8 mouse cellular contexts compared by ENCODE assay signal in the genomic region with DNA sequence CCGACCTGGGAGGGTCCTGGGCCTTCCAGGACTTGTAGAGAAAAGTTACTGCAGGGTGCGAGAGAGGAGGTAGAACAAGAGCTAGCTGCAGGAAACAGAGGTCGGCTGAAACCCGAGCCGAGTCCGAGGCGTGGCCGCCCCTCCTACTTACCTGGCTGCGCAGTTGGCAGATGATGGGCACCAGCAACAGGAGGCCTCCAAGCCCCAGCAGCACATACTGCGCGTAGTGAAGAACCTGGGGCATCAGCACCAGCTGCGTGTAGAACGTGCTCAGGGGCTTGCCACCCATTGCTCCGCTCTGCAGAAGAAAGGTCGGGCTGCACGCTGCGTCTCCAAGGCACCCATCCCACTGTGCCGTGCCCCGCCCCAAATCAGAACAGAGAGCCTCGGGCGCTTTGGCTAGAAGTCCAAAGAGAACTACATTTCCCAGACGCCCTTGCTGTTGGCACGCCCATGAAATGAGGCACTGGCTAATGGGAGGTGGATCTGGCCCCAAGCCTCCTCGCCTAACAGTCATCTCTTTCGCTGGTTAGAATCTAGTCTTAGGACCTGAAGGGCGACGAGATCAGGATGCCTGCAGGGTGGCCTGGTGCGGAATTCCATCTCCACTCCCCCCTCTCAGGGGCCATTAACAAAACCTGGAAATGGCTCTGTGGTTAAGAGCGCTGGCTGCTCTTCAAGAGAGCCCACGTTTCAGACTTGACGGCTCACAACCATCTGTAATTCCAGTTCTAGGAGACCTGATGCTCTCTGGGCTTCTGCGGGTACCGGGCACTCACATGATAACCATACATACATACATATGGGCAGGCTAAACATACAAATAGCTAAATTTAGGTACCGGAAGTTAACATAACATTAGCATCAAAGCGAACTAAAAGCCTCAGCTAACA. TPM values are rescaled to one million over a fixed set of nuclear protein-coding genes. Genes with fewer than 3 reads are reported as not detected.
A peak's percentile ranks its signal among the peaks of the same experiment; 100 is the strongest.
DNase-seq lines count a peak whose midpoint lies in the region; ATAC-seq and TF ChIP-seq lines count a peak whose summit lies in the region.

No protein-coding gene starts in this region.

- H3K9me3 ChIP-seq in heart, embryonic 14.5 days (ENCODE audit: control insufficient read depth, low read length): no peaks in the 10 kb centered on the region
- no peaks in the 10 kb centered on the region for H3K9me3 ChIP-seq in kidney, postnatal 0 days (replicated peaks; ENCODE audit: low read length)
- no peaks in the 10 kb centered on the region for H3K9me3 ChIP-seq in lung, embryonic 15.5 days

- no peak for TF ChIP-seq CTCF in cortical plate, adult 2 months (IDR thresholded peaks at IDR 0.05; ENCODE audit: extremely low read depth, insufficient read depth, low read length)
- TF ChIP-seq CTCF in kidney, postnatal 0 days (IDR thresholded peaks at IDR 0.05; ENCODE audit: low read depth): no peak

- H3K36me3 ChIP-seq in heart, embryonic 14.5 days (ENCODE audit: control insufficient read depth, insufficient read depth, low read length): peaks cover 40% of the 10 kb centered on the region
- H3K36me3 ChIP-seq in kidney, postnatal 0 days (ENCODE audit: insufficient read depth, low read length): 0 out of 2 replicates have a peak, but pooled peaks cover 13% of the 10 kb centered on the region
- peaks cover 10% of the 10 kb centered on the region; the same call in 1 of the 2 replicates for H3K36me3 ChIP-seq in lung, embryonic 15.5 days

- peak overlapping the region; percentile 67 for H3K4me2 ChIP-seq in heart, embryonic 14.5 days (ENCODE audit: low read length)
- peak overlapping the region; percentile 47 for H3K4me2 ChIP-seq in kidney, postnatal 0 days (ENCODE audit: low read length)
- H3K4me2 ChIP-seq in lung, embryonic 15.5 days: peak overlapping the region; percentile 75

- peak overlapping the region; percentile 35 for H3K4me3 ChIP-seq in cortical plate, adult 2 months (ENCODE audit: insufficient read depth, low read length)
- H3K4me3 ChIP-seq in heart, embryonic 14.5 days (ENCODE audit: control insufficient read depth in 1 of 2, insufficient read depth in 1 of 2, low read depth in 1 of 2, low read length in 2 of 2): peak overlapping the region; percentile 28 to 36
- H3K4me3 ChIP-seq in kidney, postnatal 0 days (replicated peaks; ENCODE audit: low read depth, low read length): peak overlapping the region; percentile 27
- H3K4me3 ChIP-seq in lung, embryonic 15.5 days: peak overlapping the region; percentile 45

- peak; percentile 66; the same call in 1 of the 2 replicates for TF ChIP-seq POLR2A in cortical plate, adult 2 months (IDR thresholded peaks at IDR 0.05; ENCODE audit: extremely low read depth, insufficient read depth, low read length)

- 20% methylated on average over 35 of the region's 35 CpGs for WGBS in heart, embryonic 14.5 days
- 20% methylated on average over 35 of the region's 35 CpGs for WGBS in kidney, postnatal 0 days
- 14% methylated on average over 35 of the region's 35 CpGs for WGBS in lung, embryonic 15.5 days

- DNase-seq in frontal cortex, postnatal 36 days (ENCODE audit: low spot score in 2 of 2): peak; percentile 41 to 56
- no peak for DNase-seq in frontal cortex, postnatal 25 days (ENCODE audit: low spot score in 2 of 2)
- DNase-seq in kidney, postnatal 0 days (ENCODE audit: low spot score): peak; percentile 87
- DNase-seq in right cerebral cortex, postnatal 25 days: peak; percentile 48

- H3K27me3 ChIP-seq in heart, embryonic 14.5 days (ENCODE audit: control insufficient read depth, insufficient read depth, low read length): no peaks in the 10 kb centered on the region
- no peaks in the 10 kb centered on the region for H3K27me3 ChIP-seq in kidney, postnatal 0 days (ENCODE audit: insufficient read depth, low read length)
- H3K27me3 ChIP-seq in lung, embryonic 15.5 days: no peaks in the 10 kb centered on the region

- peak; percentile 51 for ATAC-seq in heart, embryonic 14.5 days (ENCODE audit: insufficient number of reproducible peaks, insufficient read depth, low FRiP score, low read depth)
- ATAC-seq in kidney, postnatal 0 days (replicated peaks; ENCODE audit: low FRiP score, low read depth): peak; percentile 81
- ATAC-seq in lung, embryonic 15.5 days (ENCODE audit: borderline replicate concordance, extremely low read depth, low FRiP score, low TSS enrichment): peak; percentile 86
- no peak for ATAC-seq in megakaryocyte-erythroid progenitor cell, adult 5-6 weeks (replicated peaks; ENCODE audit: low FRiP score, low TSS enrichment, poor library complexity, severe bottlenecking)

- peak overlapping the region; percentile 54 for H3K9ac ChIP-seq in heart, embryonic 14.5 days (ENCODE audit: low read length)
- H3K9ac ChIP-seq in kidney, postnatal 0 days (ENCODE audit: low read depth, low read length): no peak overlapping the region
- H3K9ac ChIP-seq in lung, embryonic 15.5 days: 0 out of 2 replicates have a peak overlapping the region, but pooled peaks have one; percentile 31

- no peaks in the 10 kb centered on the region for H3K4me1 ChIP-seq in cortical plate, adult 2 months (ENCODE audit: control insufficient read depth, insufficient read depth, low read length)
- H3K4me1 ChIP-seq in heart, embryonic 14.5 days (ENCODE audit: control insufficient read depth in 2 of 2, insufficient read depth in 2 of 2, low read length in 2 of 2): peaks cover 3 to 27% of the 10 kb centered on the region in 2 experiments; a peak in 2 of 4 replicates
- no peaks in the 10 kb centered on the region for H3K4me1 ChIP-seq in kidney, postnatal 0 days (replicated peaks; ENCODE audit: insufficient read depth, low read length)
- H3K4me1 ChIP-seq in lung, embryonic 15.5 days: peaks cover 16% of the 10 kb centered on the region

- H3K27ac ChIP-seq in cortical plate, adult 2 months (ENCODE audit: insufficient read depth, low read length): no peak overlapping the region
- peak overlapping the region in 1 of 2 experiments; percentile 60; a peak in 1 of 4 replicates for H3K27ac ChIP-seq in heart, embryonic 14.5 days (replicated peaks in 1 of 2; ENCODE audit: control insufficient read depth in 1 of 2, insufficient read depth in 1 of 2, low read depth in 2 of 2, low read length in 2 of 2)
- H3K27ac ChIP-seq in kidney, postnatal 0 days: no peak overlapping the region
- H3K27ac ChIP-seq in lung, embryonic 15.5 days: peak overlapping the region; percentile 66

RNA-seq across cellular contexts. Expression of gene Scarb1, which starts 56.9 kb away (rescaled TPM):
- 32.6 and 33.8 TPM in 2 replicates for polyA plus RNA-seq in cortical plate, adult 2 months (2012; rRNA removed)
- polyA plus RNA-seq in heart, embryonic 14.5 days (2014; fragmentation: Nextera tagmentation; extraction: Ambion mirVana): 59.7 and 61.6 TPM in 2 replicates
- 49.0 and 51.3 TPM in 2 replicates for polyA plus RNA-seq in kidney, postnatal 0 days (2015; fragmentation: Nextera tagmentation; extraction: Ambion mirVana)
- 61.2 and 65.6 TPM in 2 replicates for polyA plus RNA-seq in lung, embryonic 15.5 days (2015; fragmentation: Nextera tagmentation; extraction: Ambion mirVana)
- total RNA-seq in megakaryocyte-erythroid progenitor cell, adult 5-6 weeks (2014; fragmentation: Nextera tagmentation): 71.7 and 85.8 TPM in 2 replicates
- 29.7 and 57.0 TPM in 2 replicates for total RNA-seq in megakaryocyte-erythroid progenitor cell, adult 5-6 weeks (2017)

Comparison
In these comparisons a context has a peak if more than half of its experiments do, and no peak if none do; other contexts are left out.
1. DNase-seq: peak in frontal cortex, postnatal 36 days (2 of 2), kidney, postnatal 0 days (single experiment) and right cerebral cortex, postnatal 25 days (single experiment); none in frontal cortex, postnatal 25 days (0 of 2).
2. Peak in every context shown above with its lines, with median percentiles within 50 percentile points of each other: H3K4me3 ChIP-seq and H3K4me2 ChIP-seq.